Mouse (Mus musculus) bone marrow, adult 2 months (tissue): ENCODE measurements at regions not wholly inside any gene's neighbourhood (a gene's known extent, or its start where the extent isn't known, plus 50 kb on each side); places are given as distances from the start of the nearest gene placed in this dataset.

ENCODE experiments used
- CTCF ChIP-seq: fragments of 200-500 bp; IDR thresholded peaks from 2 replicates; pipeline ENCODE4 v1.5.1; 2011; ENCODE audit warnings: low read length, control low read depth; ENCODE audit not compliant: control insufficient read depth, insufficient read depth
- POLR2A ChIP-seq: fragments of 200-500 bp; IDR thresholded peaks from 2 replicates; pipeline ENCODE4 v1.6.1; 2011; ENCODE audit warnings: low read depth, mild to moderate bottlenecking, control low read depth, low read length, borderline replicate concordance; ENCODE audit not compliant: control insufficient read depth

GRCm38 (mm10) chr12:9287271-9287670, 257.5 kb downstream of the Ttc32 start:
- TF ChIP-seq POLR2A (no peak), CTCF (no peak)
